Mouse (Mus musculus) adrenal gland, postnatal 10 days (tissue): ENCODE results near the gene Olfr1097. TPM values are rescaled to one million over a fixed set of nuclear protein-coding genes. Genes with fewer than 3 reads are reported as not detected.

Experiments used
- DNase-seq: peaks from one replicate; pipeline ENCODE4 v3.0.0; 2021; ENCODE audit warnings: mixed read lengths
- long read RNA-seq, 2 experiments: library from polyadenylated mRNA; stranded (forward); transcript quantifications; one replicate each; pipeline ENCODE4 v2.0.0; 2021
- total RNA-seq, 2 experiments: library from RNA; stranded (reverse); gene quantifications; 2 replicates each; pipeline ENCODE4 v1.2.3; 2021

Olfr1097 gene
- not detected for total RNA-seq
- long read RNA-seq, experiment 1, result 0 reads
- long read RNA-seq, experiment 2, result 0 reads

- no peak for DNase-seq
Measured at GRCm38 (mm10) chr2:86892116-86892515, at the start of gene Olfr1097. Olfr1097 (minus strand) TSS chr2:86892216.

GRCm38 (mm10) chr2:86926557-86926956 lies 34.5 kb upstream of the Olfr1097 start:
- DNase-seq, result no peak

- no peak for DNase-seq
Measured at GRCm38 (mm10) chr2:86924445-86924844, 32.4 kb upstream of the Olfr1097 start, which contains the start of gene Olfr1098. Olfr1098 (minus strand) TSS chr2:86924545.

- no peak for DNase-seq
Measured at GRCm38 (mm10) chr2:86905647-86906046, 13.6 kb upstream of the Olfr1097 start.

- DNase-seq, result no peak
Measured at GRCm38 (mm10) chr2:86874702-86875101, 17.3 kb downstream of the Olfr1097 start, which contains the start of gene Gm13723. Gm13723 (minus strand) TSS chr2:86874802.

- no peak for DNase-seq
Measured at GRCm38 (mm10) chr2:86851596-86851995, 40.4 kb downstream of the Olfr1097 start, which contains the start of gene Olfr1095. Olfr1095 (minus strand) TSS chr2:86851696.

Other genes with a start within 250 kb of the Olfr1097 start
- gene Olfr1085, start 230.2 kb downstream of the Olfr1097 start, total RNA-seq, result not detected
- gene Olfr1086, start 212.1 kb downstream of the Olfr1097 start, total RNA-seq, result not detected
- not detected for gene Olfr1087, start 193.8 kb downstream of the Olfr1097 start, total RNA-seq
- gene Olfr1089, start 158.5 kb downstream of the Olfr1097 start, total RNA-seq, result not detected
- gene Olfr1090, start 133.2 kb downstream of the Olfr1097 start, total RNA-seq, result not detected
- gene Olfr1093, start 109.7 kb downstream of the Olfr1097 start, total RNA-seq, result not detected
- not detected for gene Olfr141, start 82.2 kb downstream of the Olfr1097 start, total RNA-seq
- not detected for gene Olfr1094, start 67.6 kb downstream of the Olfr1097 start, total RNA-seq
- gene Olfr1095, start 40.5 kb downstream of the Olfr1097 start, total RNA-seq, result not detected
- gene Gm13723, start 17.4 kb downstream of the Olfr1097 start, total RNA-seq, result not detected
- not detected for gene Olfr1098, start 32.3 kb upstream of the Olfr1097 start, total RNA-seq
- not detected for gene Olfr1099, start 68.5 kb upstream of the Olfr1097 start, total RNA-seq
- gene Olfr1100, start 87.7 kb upstream of the Olfr1097 start, total RNA-seq, result not detected
- not detected for gene Olfr1101, start 99.0 kb upstream of the Olfr1097 start, total RNA-seq
- not detected for gene Olfr1102, start 106.2 kb upstream of the Olfr1097 start, total RNA-seq
- gene Olfr1104, start 134.9 kb upstream of the Olfr1097 start, total RNA-seq, result not detected
- not detected for gene Olfr1105, start 144.3 kb upstream of the Olfr1097 start, total RNA-seq
- not detected for gene Olfr1106, start 160.1 kb upstream of the Olfr1097 start, total RNA-seq
- not detected for gene Olfr1107, start 183.6 kb upstream of the Olfr1097 start, total RNA-seq
- not detected for gene Olfr1109, start 203.8 kb upstream of the Olfr1097 start, total RNA-seq
- gene Olfr259, start 222.4 kb upstream of the Olfr1097 start, total RNA-seq, result not detected
- not detected for gene Olfr1110, start 248.1 kb upstream of the Olfr1097 start, total RNA-seq